8 mouse cellular contexts compared by ENCODE assay signal in genomic region chr9:69398453-69398850, GRCm38 (mm10). TPM values are rescaled to one million over a fixed set of nuclear protein-coding genes. Genes with fewer than 3 reads are reported as not detected.
DNase-seq lines count a peak whose midpoint lies in the region; ATAC-seq and TF ChIP-seq lines count a peak whose summit lies in the region.

No protein-coding gene starts in this region.

- no peaks in the 10 kb centered on the region for H3K36me3 ChIP-seq in embryonic facial prominence, embryonic 12.5 days
- H3K36me3 ChIP-seq in intestine, embryonic 16.5 days (ENCODE audit: control insufficient read depth, insufficient read depth, low read length), result no peaks in the 10 kb centered on the region
- no peaks in the 10 kb centered on the region for H3K36me3 ChIP-seq in neural tube, embryonic 12.5 days

- no peak for DNase-seq in lung, adult 2 months
- no peak for DNase-seq in lung, postnatal 25 days (ENCODE audit: low spot score)
- DNase-seq in layer of hippocampus, postnatal 14 days (ENCODE audit: low spot score in 2 of 2), result no peak
- no peak for DNase-seq in urinary bladder, postnatal 14 days (ENCODE audit: low spot score)
- no peak for DNase-seq in gastrocnemius, postnatal 4 days (ENCODE audit: low spot score in 2 of 2)

- peak overlapping the region; percentile 78 for H3K4me3 ChIP-seq in lung, adult 2 months (replicated peaks; ENCODE audit: extremely low read depth, low read depth, low read length)
- peak overlapping the region; percentile 70 for H3K4me3 ChIP-seq in embryonic facial prominence, embryonic 12.5 days
- H3K4me3 ChIP-seq in intestine, embryonic 16.5 days (ENCODE audit: low read length), result peak overlapping the region; percentile 84
- H3K4me3 ChIP-seq in neural tube, embryonic 12.5 days, result peak overlapping the region; percentile 76

- peak overlapping the region; percentile 94 for H3K27ac ChIP-seq in embryonic facial prominence, embryonic 12.5 days
- peak overlapping the region; percentile 92 for H3K27ac ChIP-seq in intestine, embryonic 16.5 days (ENCODE audit: low read length)
- peak overlapping the region; percentile 72; the same call in 1 of the 2 replicates for H3K27ac ChIP-seq in neural tube, embryonic 12.5 days

- no peak for TF ChIP-seq POLR2A in lung, adult 2 months (IDR thresholded peaks at IDR 0.05; ENCODE audit: borderline replicate concordance, extremely low read depth, low read depth, low read length)

- H3K27me3 ChIP-seq in embryonic facial prominence, embryonic 12.5 days, result no peaks in the 10 kb centered on the region
- H3K27me3 ChIP-seq in intestine, embryonic 16.5 days (replicated peaks; ENCODE audit: control insufficient read depth, insufficient read depth, low read length), result no peaks in the 10 kb centered on the region
- no peaks in the 10 kb centered on the region for H3K27me3 ChIP-seq in neural tube, embryonic 12.5 days (replicated peaks)

- no peaks in the 10 kb centered on the region for H3K9me3 ChIP-seq in embryonic facial prominence, embryonic 12.5 days
- H3K9me3 ChIP-seq in intestine, embryonic 16.5 days (ENCODE audit: control insufficient read depth, low read length), result no peaks in the 10 kb centered on the region
- no peaks in the 10 kb centered on the region for H3K9me3 ChIP-seq in neural tube, embryonic 12.5 days

- peaks cover 5% of the 10 kb centered on the region; the same call in 1 of the 2 replicates for H3K4me1 ChIP-seq in lung, adult 2 months (ENCODE audit: control insufficient read depth, insufficient read depth, low read length)
- peaks cover 5% of the 10 kb centered on the region; the same call in 1 of the 2 replicates for H3K4me1 ChIP-seq in embryonic facial prominence, embryonic 12.5 days
- peaks cover 6% of the 10 kb centered on the region; the same call in 1 of the 2 replicates for H3K4me1 ChIP-seq in intestine, embryonic 16.5 days (ENCODE audit: control insufficient read depth, insufficient read depth, low read length)
- peaks cover 6% of the 10 kb centered on the region for H3K4me1 ChIP-seq in neural tube, embryonic 12.5 days

- 6% methylated on average over 10 of the region's 10 CpGs for WGBS in lung, adult 2 months
- 18% methylated on average over 10 of the region's 10 CpGs for WGBS in embryonic facial prominence, embryonic 12.5 days
- 6% methylated on average over 10 of the region's 10 CpGs for WGBS in intestine, embryonic 16.5 days
- 26% methylated on average over 10 of the region's 10 CpGs for WGBS in neural tube, embryonic 12.5 days

- H3K9ac ChIP-seq in embryonic facial prominence, embryonic 12.5 days, result peak overlapping the region; percentile 86
- peak overlapping the region; percentile 96 for H3K9ac ChIP-seq in intestine, embryonic 16.5 days (ENCODE audit: low read depth, low read length)
- H3K9ac ChIP-seq in neural tube, embryonic 12.5 days, result peak overlapping the region; percentile 94

- H3K4me2 ChIP-seq in embryonic facial prominence, embryonic 12.5 days (replicated peaks), result peak overlapping the region; percentile 76
- peak overlapping the region; percentile 86 for H3K4me2 ChIP-seq in intestine, embryonic 16.5 days (ENCODE audit: low read depth, low read length)
- peak overlapping the region; percentile 70 for H3K4me2 ChIP-seq in neural tube, embryonic 12.5 days (replicated peaks)

- no peak for ATAC-seq in embryonic facial prominence, embryonic 12.5 days (ENCODE audit: insufficient number of reproducible peaks, insufficient read depth, low FRiP score, low TSS enrichment)
- peak; percentile 58 for ATAC-seq in intestine, embryonic 16.5 days
- no peak for ATAC-seq in neural tube, embryonic 12.5 days (ENCODE audit: low FRiP score, low read depth)

- no peak for TF ChIP-seq CTCF in lung, adult 2 months (IDR thresholded peaks at IDR 0.05; ENCODE audit: insufficient read depth, low read length)

RNA-seq across cellular contexts. Expression of gene Ice2, which starts 0.7 kb away (rescaled TPM):
- polyA plus RNA-seq in lung, adult 2 months (2012; rRNA removed), result 1.8 and 2.9 TPM in 2 replicates
- 24.2 and 27.2 TPM in 2 replicates for polyA plus RNA-seq in embryonic facial prominence, embryonic 12.5 days (2016; fragmentation: Nextera tagmentation; extraction: Ambion mirVana)
- polyA plus RNA-seq in intestine, embryonic 16.5 days (2015; fragmentation: Nextera tagmentation; extraction: Ambion mirVana), result 12.7 and 12.8 TPM in 2 replicates
- 17.5 and 18.1 TPM in 2 replicates for polyA plus RNA-seq in neural tube, embryonic 12.5 days (2016; fragmentation: Nextera tagmentation; extraction: Ambion mirVana)
- total RNA-seq in layer of hippocampus, postnatal 14 days (2021), result 1 to 10 TPM; 8.9 to 9.9 TPM
- total RNA-seq in gastrocnemius, postnatal 4 days (2021), result 10 to 100 TPM in 1 of 2 experiments, 1 to 10 TPM in 1; 9.5 to 11.1 TPM

RNA-seq across cellular contexts. Expression of gene Anxa2, which starts 55.0 kb away (rescaled TPM):
- polyA plus RNA-seq in lung, adult 2 months (2012; rRNA removed), result 352 and 457 TPM in 2 replicates
- polyA plus RNA-seq in embryonic facial prominence, embryonic 12.5 days (2016; fragmentation: Nextera tagmentation; extraction: Ambion mirVana), result 636 and 644 TPM in 2 replicates
- 599 and 614 TPM in 2 replicates for polyA plus RNA-seq in intestine, embryonic 16.5 days (2015; fragmentation: Nextera tagmentation; extraction: Ambion mirVana)
- polyA plus RNA-seq in neural tube, embryonic 12.5 days (2016; fragmentation: Nextera tagmentation; extraction: Ambion mirVana), result 207 and 228 TPM in 2 replicates
- 10 to 100 TPM; 12.4 to 18.4 TPM for total RNA-seq in layer of hippocampus, postnatal 14 days (2021)
- 100 to 1,000 TPM; 342 to 392 TPM for total RNA-seq in gastrocnemius, postnatal 4 days (2021)
